Mouse (Mus musculus) stomach, postnatal 0 days (tissue): ENCODE measurements around the gene Dnaic1. TPM values are rescaled to one million over a fixed set of nuclear protein-coding genes. Genes with fewer than 3 reads are reported as not detected.
A peak's percentile ranks its signal among the peaks of the same experiment; 100 is the strongest.

Experiments used
- ATAC-seq: fragments of 200-750 bp; cut with Nextera tagmentation; 2 replicates; pipeline ENCODE4 v1.8.0; 2017; ENCODE audit not compliant: low FRiP score, low TSS enrichment
- DNase-seq: peaks from one replicate; pipeline ENCODE4 v3.0.0-alpha.2; 2016; ENCODE audit warnings: low spot score
- H3K27ac ChIP-seq: fragments of 300-500 bp; sonication (generic); replicated peaks from 2 replicates; pipeline ENCODE4 v1.5.1; 2014; ENCODE audit warnings: mild to moderate bottlenecking, control low read depth
- H3K27me3 ChIP-seq: fragments of 300-500 bp; sonication (generic); 2 replicates; pipeline ENCODE4 v1.6.1; 2014; ENCODE audit warnings: low read length; ENCODE audit not compliant: control insufficient read depth, insufficient read depth
- H3K36me3 ChIP-seq: fragments of 300-500 bp; sonication (generic); 2 replicates; pipeline ENCODE4 v1.6.1; 2014; ENCODE audit warnings: low read length, mixed read lengths; ENCODE audit not compliant: control insufficient read depth, insufficient read depth
- H3K4me1 ChIP-seq: fragments of 300-500 bp; sonication (generic); replicated peaks from 2 replicates; pipeline ENCODE4 v1.6.1; 2014; ENCODE audit warnings: antibody characterized with exemption; ENCODE audit not compliant: control insufficient read depth, insufficient read depth
- H3K4me2 ChIP-seq: fragments of 300-500 bp; sonication (generic); replicated peaks from 2 replicates; pipeline ENCODE4 v1.6.1; 2014; ENCODE audit warnings: low read depth, mild to moderate bottlenecking, control low read depth, moderate library complexity
- H3K4me3 ChIP-seq: fragments of 300-500 bp; sonication (generic); 2 replicates; pipeline ENCODE4 v1.5.1; 2014; ENCODE audit warnings: low read depth, low read length, control low read depth
- H3K9ac ChIP-seq: fragments of 300-500 bp; sonication (generic); 2 replicates; pipeline ENCODE4 v1.6.1; 2014; ENCODE audit warnings: mild to moderate bottlenecking, low read length, control low read depth, mixed read lengths
- H3K9me3 ChIP-seq: fragments of 300-500 bp; sonication (generic); 2 replicates; pipeline ENCODE4 v1.6.1; 2016; ENCODE audit warnings: low read length; ENCODE audit not compliant: control insufficient read depth
- CTCF ChIP-seq: IDR thresholded peaks from 2 replicates; pipeline ENCODE4 v1.5.1; 2016; ENCODE audit warnings: antibody characterized with exemption, low read depth, mild to moderate bottlenecking, moderate library complexity
- EP300 ChIP-seq: optimal IDR thresholded peaks from 2 replicates; pipeline ENCODE3; 2016; ENCODE audit warnings: antibody characterized with exemption
- WGBS: fragments of 180-500 bp; shearing (Covaris S2); extraction: QIAGEN DNeasy Blood & Tissue Kit; methylation state at CpG from one replicate; pipeline ENCODE4 v1.1.7; 2014; 5-methylcytosine and 5-hydroxymethylcytosine counted together
- polyA plus RNA-seq: library from polyadenylated mRNA; unstranded; fragments of >200 nt; fragmentation: Nextera tagmentation; extraction: Ambion mirVana; gene quantifications from 2 replicates; pipeline ENCODE4 v1.2.1, GENCODE M21; 2015

Gene Dnaic1
- polyA plus RNA-seq, 1 experiment from 2014 or later: 6.0 TPM

- no peak overlapping the region for H3K4me3 ChIP-seq
- ATAC-seq (no peak), DNase-seq (no peak)
- H3K36me3 ChIP-seq: no peaks in the 10 kb centered on the region
- H3K27me3 ChIP-seq: no peaks in the 10 kb centered on the region
- no peak overlapping the region for H3K9ac ChIP-seq
- H3K4me1 ChIP-seq: peaks cover 2% of the 10 kb centered on the region; the same call in 1 of the 2 replicates
- H3K27ac ChIP-seq: no peak overlapping the region
- H3K4me2 ChIP-seq: no peak overlapping the region
- WGBS: 30% methylated on average over 8 of the region's 8 CpGs
- H3K9me3 ChIP-seq: no peaks in the 10 kb centered on the region
- TF ChIP-seq EP300 (no peak), CTCF (no peak)
These were observed 103.0 kb downstream of the Dnaic1 start for GRCm38 (mm10) chr4:41672522-41672963.

GRCm38 (mm10) chr4:41673186-41673585 lies 103.6 kb downstream of the Dnaic1 start:
- WGBS: 68% methylated on average over 19 of the region's 19 CpGs
- ATAC-seq (no peak), DNase-seq (no peak)
- Histone ChIP-seq H3K9ac (no peak overlapping the region), H3K4me1 (peaks cover 2% of the 10 kb centered on the region; the same call in 1 of the 2 replicates), H3K9me3 (no peaks in the 10 kb centered on the region), H3K27ac (no peak overlapping the region), H3K4me2 (no peak overlapping the region), H3K27me3 (no peaks in the 10 kb centered on the region), H3K36me3 (no peaks in the 10 kb centered on the region), H3K4me3 (no peak overlapping the region)
- TF ChIP-seq CTCF (no peak), EP300 (no peak)

GRCm38 (mm10) chr4:41676248-41677005 lies 106.9 kb downstream of the Dnaic1 start:
- TF ChIP-seq CTCF: no peak
- H3K36me3 ChIP-seq: no peaks in the 10 kb centered on the region
- H3K4me2 ChIP-seq: no peak overlapping the region
- H3K27ac ChIP-seq: no peak overlapping the region
- no peak for DNase-seq
- no peak for ATAC-seq
- no peaks in the 10 kb centered on the region for H3K27me3 ChIP-seq
- no peak overlapping the region for H3K9ac ChIP-seq
- H3K4me1 ChIP-seq: peaks cover 2% of the 10 kb centered on the region; the same call in 1 of the 2 replicates
- WGBS: 56% methylated on average over 17 of the region's 17 CpGs
- H3K4me3 ChIP-seq: no peak overlapping the region
- no peaks in the 10 kb centered on the region for H3K9me3 ChIP-seq

GRCm38 (mm10) chr4:41677006-41677629 lies 107.5 kb downstream of the Dnaic1 start:
- H3K9me3 ChIP-seq: no peaks in the 10 kb centered on the region
- no peak overlapping the region for H3K4me3 ChIP-seq
- H3K27me3 ChIP-seq: no peaks in the 10 kb centered on the region
- H3K27ac ChIP-seq: no peak overlapping the region
- DNase-seq (no peak), ATAC-seq (peak; percentile 22; the same call in 1 of the 2 replicates)
- no peaks in the 10 kb centered on the region for H3K36me3 ChIP-seq
- TF ChIP-seq EP300: no peak
- TF ChIP-seq CTCF: peak; percentile 6; the same call in 1 of the 2 replicates
- H3K4me2 ChIP-seq: no peak overlapping the region
- peaks cover 2% of the 10 kb centered on the region; the same call in 1 of the 2 replicates for H3K4me1 ChIP-seq
- 44% methylated on average over 13 of the region's 13 CpGs for WGBS
- H3K9ac ChIP-seq: no peak overlapping the region

GRCm38 (mm10) chr4:41678863-41679262 lies 109.3 kb downstream of the Dnaic1 start:
- Histone ChIP-seq H3K4me1 (0 out of 2 replicates have a peak, but pooled peaks cover 2% of the 10 kb centered on the region), H3K36me3 (no peaks in the 10 kb centered on the region), H3K9me3 (no peaks in the 10 kb centered on the region), H3K27me3 (no peaks in the 10 kb centered on the region), H3K27ac (0 out of 2 replicates have a peak overlapping the region, but pooled peaks have one; percentile 4), H3K4me3 (no peak overlapping the region), H3K9ac (no peak overlapping the region), H3K4me2 (no peak overlapping the region)
- ATAC-seq (no peak), DNase-seq (no peak)
- WGBS: 54% methylated on average over 6 of the region's 6 CpGs
- TF ChIP-seq EP300: no peak
- TF ChIP-seq CTCF: no peak

- Histone ChIP-seq H3K9ac (no peak overlapping the region), H3K4me1 (0 out of 2 replicates have a peak, but pooled peaks cover 2% of the 10 kb centered on the region), H3K27ac (no peak overlapping the region), H3K9me3 (no peaks in the 10 kb centered on the region), H3K4me3 (no peak overlapping the region), H3K27me3 (no peaks in the 10 kb centered on the region), H3K4me2 (no peak overlapping the region), H3K36me3 (no peaks in the 10 kb centered on the region)
- ATAC-seq (no peak), DNase-seq (no peak)
- TF ChIP-seq EP300 (no peak), CTCF (no peak)
- 40% methylated on average over 1 of the region's 2 CpGs for WGBS
These were observed 109.7 kb downstream of the Dnaic1 start for GRCm38 (mm10) chr4:41679291-41679690.
